Mouse (Mus musculus) liver, postnatal 0 days (tissue): ENCODE measurements around the gene Dpm2. TPM values are rescaled to one million over a fixed set of nuclear protein-coding genes. Genes with fewer than 3 reads are reported as not detected.

Source experiments
- ATAC-seq: fragments of 200-750 bp; cut with Nextera tagmentation; 2 replicates; pipeline ENCODE4 v1.8.0; 2017; ENCODE audit warnings: mild to moderate bottlenecking, moderate library complexity
- DNase-seq: peaks from one replicate; pipeline ENCODE4 v3.0.0-alpha.2; 2016
- H3K27ac ChIP-seq: fragments of 300-500 bp; sonication (generic); 2 replicates; pipeline ENCODE4 v1.5.1; 2014; ENCODE audit warnings: antibody characterized with exemption, moderate library complexity, mild to moderate bottlenecking, low read depth
- H3K27me3 ChIP-seq: fragments of 300-500 bp; sonication (generic); 2 replicates; pipeline ENCODE4 v1.6.1; 2014; ENCODE audit warnings: low read length, control low read depth, mixed read lengths; ENCODE audit not compliant: insufficient read depth
- H3K36me3 ChIP-seq: fragments of 300-500 bp; sonication (generic); replicated peaks from 2 replicates; pipeline ENCODE4 v1.6.1; 2014; ENCODE audit warnings: mild to moderate bottlenecking, control low read depth, low read length, moderate library complexity, mixed read lengths; ENCODE audit not compliant: insufficient read depth
- H3K4me1 ChIP-seq: fragments of 300-500 bp; sonication (generic); 2 replicates; pipeline ENCODE4 v1.6.1; 2014; ENCODE audit warnings: antibody characterized with exemption, mild to moderate bottlenecking, control low read depth; ENCODE audit not compliant: insufficient read depth
- H3K4me2 ChIP-seq: fragments of 300-500 bp; sonication (generic); 2 replicates; pipeline ENCODE4 v1.6.1; 2014; ENCODE audit warnings: low read depth, mild to moderate bottlenecking, low read length, moderate library complexity, mixed read lengths
- H3K4me3 ChIP-seq: fragments of 300-500 bp; sonication (generic); 2 replicates; pipeline ENCODE4 v1.5.1; 2014; ENCODE audit warnings: low read depth, low read length
- H3K9ac ChIP-seq: fragments of 300-500 bp; sonication (generic); replicated peaks from 2 replicates; pipeline ENCODE4 v1.6.1; 2014; ENCODE audit warnings: mild to moderate bottlenecking, moderate library complexity
- H3K9me3 ChIP-seq: fragments of 300-500 bp; sonication (generic); 2 replicates; pipeline ENCODE4 v1.6.1; 2016; ENCODE audit warnings: mild to moderate bottlenecking, control low read depth, low read length, mixed read lengths
- CTCF ChIP-seq: sonication (generic); IDR thresholded peaks from 2 replicates; pipeline ENCODE4 v1.5.1; 2016; ENCODE audit warnings: antibody characterized with exemption, low read depth
- EP300 ChIP-seq: IDR thresholded peaks from 2 replicates; pipeline ENCODE4 v1.6.1; 2016; ENCODE audit warnings: antibody characterized with exemption, low read depth, mild to moderate bottlenecking
- WGBS: fragments of 180-500 bp; shearing (Covaris S2); extraction: QIAGEN DNeasy Blood & Tissue Kit; methylation state at CpG from one replicate; pipeline ENCODE4 v1.1.7; 2014; ENCODE audit not compliant: insufficient replicate concordance; 5-methylcytosine and 5-hydroxymethylcytosine counted together
- polyA plus RNA-seq: library from polyadenylated mRNA; unstranded; fragments of >200 nt; fragmentation: Nextera tagmentation; extraction: Ambion mirVana; gene quantifications from 2 replicates; pipeline ENCODE4 v1.2.1, GENCODE M21; 2015

Gene Dpm2
- polyA plus RNA-seq, 1 experiment from 2014 or later: 41.7 TPM

- Histone ChIP-seq H3K9me3 (peaks cover 3% of the 10 kb centered on the region), H3K36me3 (peaks cover 19% of the 10 kb centered on the region; the same call in 1 of the 2 replicates), H3K27me3 (no peaks in the 10 kb centered on the region), H3K4me1 (peaks cover 14% of the 10 kb centered on the region), H3K27ac (peak overlapping the region; percentile 51), H3K9ac (no peak overlapping the region), H3K4me3 (no peak overlapping the region), H3K4me2 (no peak overlapping the region)
- ATAC-seq (peak; percentile 71), DNase-seq (peak; percentile 54)
- no peak; the same call in 1 of the 2 replicates for TF ChIP-seq EP300
- TF ChIP-seq CTCF: no peak
- 38% methylated on average over 4 of the region's 4 CpGs for WGBS
Observed at GRCm38 (mm10) chr2:32620682-32621516, 50.2 kb downstream of the Dpm2 start.

DNA sequence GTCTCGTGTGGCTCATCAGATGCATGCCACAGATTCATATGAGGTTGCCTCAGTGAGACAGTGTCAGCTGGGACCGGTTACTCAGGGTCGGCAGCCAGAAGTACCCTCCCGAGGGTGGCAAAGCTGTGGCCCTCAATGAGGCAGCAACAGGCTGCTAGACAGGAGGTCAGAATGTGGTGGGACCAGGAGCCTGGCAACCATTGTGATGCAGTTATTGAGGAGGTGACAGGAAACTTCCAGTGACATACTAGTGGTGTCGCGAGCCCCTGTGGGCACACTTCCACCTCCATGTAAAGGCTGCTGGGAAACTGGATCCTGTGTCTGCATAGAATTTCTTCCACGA is 50.8 kb downstream of the Dpm2 start, which contains the start of gene Ak1:
Ak1 (plus strand) TSS at position 242 of the 343 bp plus-strand sequence.
- Histone ChIP-seq H3K36me3 (peaks cover 19% of the 10 kb centered on the region; the same call in 1 of the 2 replicates), H3K27ac (peak within 1 kb of the TSS; percentile 51), H3K9ac (no peak within 1 kb of the TSS)

More for the DNA sequence above, 50.8 kb downstream of the Dpm2 start, which contains the start of gene Ak1:
- H3K4me2 ChIP-seq: no peak within 1 kb of the TSS
- DNase-seq (no peak), ATAC-seq (no peak)
- TF ChIP-seq EP300: no peak
- no peak for TF ChIP-seq CTCF
- peaks cover 14% of the 10 kb centered on the region for H3K4me1 ChIP-seq
- 41% methylated on average over 7 of the region's 7 CpGs for WGBS
- H3K9me3 ChIP-seq: peaks cover 3% of the 10 kb centered on the region
- no peaks in the 10 kb centered on the region for H3K27me3 ChIP-seq
- no peak within 1 kb of the TSS for H3K4me3 ChIP-seq

Other genes starting within 250 kb of the Dpm2 start
- gene Ciz1, start 218.5 kb upstream of the Dpm2 start, polyA plus RNA-seq: 9.0 and 9.9 TPM in 2 replicates
- 0.06 and 0.25 TPM in 2 replicates for gene Dnm1, start 217.5 kb upstream of the Dpm2 start, polyA plus RNA-seq
- gene 1110008P14Rik, start 188.9 kb upstream of the Dpm2 start, polyA plus RNA-seq: 30.1 and 32.2 TPM in 2 replicates
- gene Lcn2, start 182.6 kb upstream of the Dpm2 start, polyA plus RNA-seq: 411 and 419 TPM in 2 replicates
- gene Ptges2, start 175.0 kb upstream of the Dpm2 start, polyA plus RNA-seq: 13.8 and 15.7 TPM in 2 replicates
- 1.6 and 1.8 TPM in 2 replicates for gene Naif1, start 120.4 kb upstream of the Dpm2 start, polyA plus RNA-seq
- 32.4 and 36.9 TPM in 2 replicates for gene Slc25a25, start 119.4 kb upstream of the Dpm2 start, polyA plus RNA-seq
- 4.8 and 6.1 TPM in 2 replicates for gene Fam102a, start 35.5 kb upstream of the Dpm2 start, polyA plus RNA-seq
- not detected in 2 replicates for gene Pip5kl1, start 3.9 kb downstream of the Dpm2 start, polyA plus RNA-seq
- not detected in 2 replicates for gene 9430097D07Rik, start 4.8 kb downstream of the Dpm2 start, polyA plus RNA-seq
- 4.3 and 5.8 TPM in 2 replicates for gene St6galnac4, start 16.2 kb downstream of the Dpm2 start, polyA plus RNA-seq
- 14.0 and 15.9 TPM in 2 replicates for gene St6galnac6, start 28.9 kb downstream of the Dpm2 start, polyA plus RNA-seq
- 1.3 and 5.9 TPM in 2 replicates for gene Ak1, start 50.9 kb downstream of the Dpm2 start, polyA plus RNA-seq
- gene Eng, start 75.7 kb downstream of the Dpm2 start, polyA plus RNA-seq: 29.9 and 30.2 TPM in 2 replicates
- 85.3 and 95.9 TPM in 2 replicates for gene Fpgs, start 133.3 kb downstream of the Dpm2 start, polyA plus RNA-seq
- gene Cdk9, start 142.2 kb downstream of the Dpm2 start, polyA plus RNA-seq: 49.5 and 53.7 TPM in 2 replicates
- 7.6 and 8.3 TPM in 2 replicates for gene Sh2d3c, start 150.2 kb downstream of the Dpm2 start, polyA plus RNA-seq
- not detected in 2 replicates for gene 6330409D20Rik, start 170.2 kb downstream of the Dpm2 start, polyA plus RNA-seq
- gene Tor2a, start 186.4 kb downstream of the Dpm2 start, polyA plus RNA-seq: 34.6 and 34.7 TPM in 2 replicates
- gene Ttc16, start 204.8 kb downstream of the Dpm2 start, polyA plus RNA-seq: 0.08 TPM in 1 of 2 replicates, not detected in the other
- 1.1 TPM in 2 replicates for gene Ptrh1, start 204.9 kb downstream of the Dpm2 start, polyA plus RNA-seq
- gene Cfap157, start 213.6 kb downstream of the Dpm2 start, polyA plus RNA-seq: 0.25 TPM in 1 of 2 replicates, not detected in the other